Mouse (Mus musculus) limb, embryonic 13.5 days (tissue): ENCODE results near the gene Aasdh. TPM values are rescaled to one million over a fixed set of nuclear protein-coding genes. Genes with fewer than 3 reads are reported as not detected.
A peak's percentile ranks its signal among the peaks of the same experiment; 100 is the strongest.

ENCODE experiments used
- ATAC-seq: fragments of 200-750 bp; cut with Nextera tagmentation; 2 replicates; pipeline ENCODE4 v1.8.0; 2017; ENCODE audit warnings: low read depth, moderate number of reproducible peaks, moderate TSS enrichment; ENCODE audit not compliant: low FRiP score
- H3K27ac ChIP-seq: fragments of 300-500 bp; sonication (generic); 2 replicates; pipeline ENCODE4 v1.5.1; 2015; ENCODE audit warnings: inconsistent platforms, mild to moderate bottlenecking, moderate library complexity
- H3K27me3 ChIP-seq: fragments of 300-500 bp; sonication (generic); 2 replicates; pipeline ENCODE4 v1.6.1; 2015; ENCODE audit warnings: mild to moderate bottlenecking, inconsistent platforms
- H3K36me3 ChIP-seq: fragments of 300-500 bp; sonication (generic); 2 replicates; pipeline ENCODE4 v1.6.1; 2015; ENCODE audit warnings: inconsistent platforms, mild to moderate bottlenecking, moderate library complexity
- H3K4me1 ChIP-seq: fragments of 300-500 bp; sonication (generic); 2 replicates; pipeline ENCODE4 v1.6.1; 2015; ENCODE audit warnings: inconsistent platforms
- H3K4me2 ChIP-seq: fragments of 300-500 bp; sonication (generic); replicated peaks from 2 replicates; pipeline ENCODE4 v1.6.1; 2015; ENCODE audit warnings: inconsistent platforms, mild to moderate bottlenecking, moderate library complexity
- H3K4me3 ChIP-seq: fragments of 300-500 bp; sonication (generic); 2 replicates; pipeline ENCODE4 v1.5.1; 2015; ENCODE audit warnings: moderate library complexity, mild to moderate bottlenecking, inconsistent platforms
- H3K9ac ChIP-seq: fragments of 300-500 bp; sonication (generic); 2 replicates; pipeline ENCODE4 v1.6.1; 2015; ENCODE audit warnings: mild to moderate bottlenecking, inconsistent platforms
- H3K9me3 ChIP-seq: fragments of 300-500 bp; sonication (generic); 2 replicates; pipeline ENCODE4 v1.6.1; 2016; ENCODE audit warnings: inconsistent platforms
- WGBS: fragments of 180-500 bp; shearing (Covaris S2); methylation state at CpG from one replicate; pipeline ENCODE4 v1.1.7; 2015; 5-methylcytosine and 5-hydroxymethylcytosine counted together
- polyA plus RNA-seq: library from polyadenylated mRNA; unstranded; fragments of >200 nt; fragmentation: Nextera tagmentation; extraction: Ambion mirVana; gene quantifications from 2 replicates; pipeline ENCODE4 v1.2.1, GENCODE M21; 2015

Aasdh gene
- polyA plus RNA-seq, 1 experiment from 2014 or later, result 19.8 TPM

GRCm38 (mm10) chr5:76855829-76856600 lies 49.3 kb downstream of the Aasdh start:
- 27% methylated on average over 25 of the region's 25 CpGs for WGBS
- ATAC-seq, result no peak
- peaks cover 49% of the 10 kb centered on the region for H3K27me3 ChIP-seq
- H3K9me3 ChIP-seq, result no peaks in the 10 kb centered on the region
- peak overlapping the region; percentile 50; the same call in 1 of the 2 replicates for H3K9ac ChIP-seq
- peak overlapping the region; percentile 40 for H3K4me3 ChIP-seq
- no peak overlapping the region for H3K27ac ChIP-seq
- peaks cover 28% of the 10 kb centered on the region for H3K36me3 ChIP-seq
- H3K4me2 ChIP-seq, result peak overlapping the region; percentile 67
- peaks cover 29% of the 10 kb centered on the region for H3K4me1 ChIP-seq

- peak; percentile 82 for ATAC-seq
- no peak overlapping the region for H3K27ac ChIP-seq
- peaks cover 42% of the 10 kb centered on the region for H3K27me3 ChIP-seq
- no peak overlapping the region for H3K4me3 ChIP-seq
- H3K4me2 ChIP-seq, result no peak overlapping the region
- H3K9ac ChIP-seq, result no peak overlapping the region
- no peaks in the 10 kb centered on the region for H3K9me3 ChIP-seq
- H3K36me3 ChIP-seq, result peaks cover 26% of the 10 kb centered on the region
- peaks cover 19% of the 10 kb centered on the region for H3K4me1 ChIP-seq
- WGBS, result 18% methylated on average over 10 of the region's 10 CpGs
Measured at GRCm38 (mm10) chr5:76853549-76853948, 51.8 kb downstream of the Aasdh start.

- Histone ChIP-seq H3K4me1 (peaks cover 5% of the 10 kb centered on the region; the same call in 1 of the 2 replicates), H3K4me3 (no peak overlapping the region), H3K4me2 (no peak overlapping the region), H3K9me3 (no peaks in the 10 kb centered on the region), H3K9ac (no peak overlapping the region), H3K27me3 (peaks cover 20% of the 10 kb centered on the region), H3K27ac (no peak overlapping the region), H3K36me3 (peaks cover 15% of the 10 kb centered on the region)
- WGBS, result 82% methylated on average over 4 of the region's 4 CpGs
- ATAC-seq, result no peak
Measured at GRCm38 (mm10) chr5:76851316-76851715, 54.0 kb downstream of the Aasdh start.

GRCm38 (mm10) chr5:76847106-76847505 lies 58.2 kb downstream of the Aasdh start:
- Histone ChIP-seq H3K4me2 (no peak overlapping the region), H3K4me1 (0 out of 2 replicates have a peak, but pooled peaks cover 2% of the 10 kb centered on the region), H3K36me3 (peaks cover 4% of the 10 kb centered on the region), H3K4me3 (no peak overlapping the region), H3K9ac (no peak overlapping the region), H3K9me3 (no peaks in the 10 kb centered on the region), H3K27me3 (no peaks in the 10 kb centered on the region), H3K27ac (no peak overlapping the region)
- WGBS, result 85% methylated on average over 6 of the region's 6 CpGs
- ATAC-seq, result no peak

GRCm38 (mm10) chr5:76844618-76845186 lies 60.6 kb downstream of the Aasdh start:
- Histone ChIP-seq H3K9me3 (no peaks in the 10 kb centered on the region), H3K9ac (no peak overlapping the region), H3K36me3 (peaks cover 4% of the 10 kb centered on the region), H3K27ac (no peak overlapping the region), H3K27me3 (no peaks in the 10 kb centered on the region), H3K4me1 (0 out of 2 replicates have a peak, but pooled peaks cover 5% of the 10 kb centered on the region), H3K4me3 (no peak overlapping the region), H3K4me2 (no peak overlapping the region)
- ATAC-seq, result no peak
- WGBS, result 73% methylated on average over 14 of the region's 14 CpGs

GRCm38 (mm10) chr5:76843851-76844419 lies 61.4 kb downstream of the Aasdh start:
- Histone ChIP-seq H3K9me3 (no peaks in the 10 kb centered on the region), H3K4me3 (no peak overlapping the region), H3K9ac (no peak overlapping the region), H3K4me1 (0 out of 2 replicates have a peak, but pooled peaks cover 5% of the 10 kb centered on the region), H3K27ac (no peak overlapping the region), H3K27me3 (no peaks in the 10 kb centered on the region), H3K36me3 (peaks cover 4% of the 10 kb centered on the region), H3K4me2 (no peak overlapping the region)
- no peak for ATAC-seq
- 88% methylated on average over 9 of the region's 9 CpGs for WGBS

GRCm38 (mm10) chr5:76843448-76843847 lies 61.9 kb downstream of the Aasdh start:
- Histone ChIP-seq H3K9me3 (no peaks in the 10 kb centered on the region), H3K27ac (no peak overlapping the region), H3K4me1 (0 out of 2 replicates have a peak, but pooled peaks cover 5% of the 10 kb centered on the region), H3K27me3 (no peaks in the 10 kb centered on the region), H3K4me3 (no peak overlapping the region), H3K9ac (no peak overlapping the region), H3K4me2 (no peak overlapping the region), H3K36me3 (peaks cover under 1% of the 10 kb centered on the region)
- WGBS, result 16% methylated on average over 4 of the region's 4 CpGs
- no peak for ATAC-seq

GRCm38 (mm10) chr5:76841859-76842258 lies 63.5 kb downstream of the Aasdh start:
- Histone ChIP-seq H3K27me3 (no peaks in the 10 kb centered on the region), H3K4me1 (0 out of 2 replicates have a peak, but pooled peaks cover 5% of the 10 kb centered on the region), H3K36me3 (no peaks in the 10 kb centered on the region), H3K4me3 (no peak overlapping the region), H3K27ac (no peak overlapping the region), H3K9ac (no peak overlapping the region), H3K9me3 (no peaks in the 10 kb centered on the region), H3K4me2 (no peak overlapping the region)
- no peak for ATAC-seq
- WGBS, result 86% methylated on average over 2 of the region's 2 CpGs

- no peak for ATAC-seq
- WGBS, result 85% methylated on average over 6 of the region's 6 CpGs
- no peaks in the 10 kb centered on the region for H3K9me3 ChIP-seq
Measured at GRCm38 (mm10) chr5:76839786-76840185, 65.5 kb downstream of the Aasdh start.

GRCm38 (mm10) chr5:76837018-76837417 lies 68.3 kb downstream of the Aasdh start:
- Histone ChIP-seq H3K4me1 (0 out of 2 replicates have a peak, but pooled peaks cover 3% of the 10 kb centered on the region), H3K27me3 (no peaks in the 10 kb centered on the region), H3K36me3 (0 out of 2 replicates have a peak, but pooled peaks cover 2% of the 10 kb centered on the region), H3K27ac (no peak overlapping the region), H3K9ac (no peak overlapping the region), H3K9me3 (no peaks in the 10 kb centered on the region), H3K4me2 (no peak overlapping the region), H3K4me3 (no peak overlapping the region)
- 59% methylated on average over 5 of the region's 5 CpGs for WGBS
- no peak for ATAC-seq

More at GRCm38 (mm10) chr5:76839786-76840185, 65.5 kb downstream of the Aasdh start:
- Histone ChIP-seq H3K27me3 (no peaks in the 10 kb centered on the region), H3K9ac (no peak overlapping the region), H3K4me2 (no peak overlapping the region), H3K4me1 (0 out of 2 replicates have a peak, but pooled peaks cover 5% of the 10 kb centered on the region), H3K36me3 (no peaks in the 10 kb centered on the region), H3K4me3 (no peak overlapping the region), H3K27ac (no peak overlapping the region)

GRCm38 (mm10) chr5:76832529-76833210 lies 72.6 kb downstream of the Aasdh start:
- Histone ChIP-seq H3K36me3 (0 out of 2 replicates have a peak, but pooled peaks cover 8% of the 10 kb centered on the region), H3K9me3 (no peaks in the 10 kb centered on the region), H3K27ac (no peak overlapping the region), H3K4me3 (no peak overlapping the region), H3K4me1 (no peaks in the 10 kb centered on the region), H3K4me2 (no peak overlapping the region), H3K9ac (no peak overlapping the region), H3K27me3 (no peaks in the 10 kb centered on the region)
- WGBS, result 66% methylated on average over 17 of the region's 17 CpGs
- no peak for ATAC-seq
